Mouse (Mus musculus) lung, adult 2 months (tissue): ENCODE measurements around the gene Sf3a3. TPM values are rescaled to one million over a fixed set of nuclear protein-coding genes. Genes with fewer than 3 reads are reported as not detected.

Source experiments
- DNase-seq: peaks from one replicate; pipeline ENCODE4 v3.0.0; 2022
- H3K4me1 ChIP-seq: fragments of 200-500 bp; 2 replicates; pipeline ENCODE4 v1.6.1; 2011; ENCODE audit warnings: low read length; ENCODE audit not compliant: control insufficient read depth, insufficient read depth
- H3K4me3 ChIP-seq: fragments of 200-500 bp; replicated peaks from 2 replicates; pipeline ENCODE3; 2011; ENCODE audit warnings: low read depth, mild to moderate bottlenecking, control low read depth, low read length; ENCODE audit errors: extremely low read depth
- CTCF ChIP-seq: fragments of 200-500 bp; IDR thresholded peaks from 2 replicates; pipeline ENCODE4 v1.5.1; 2011; ENCODE audit warnings: mild to moderate bottlenecking, low read length, control low read depth; ENCODE audit not compliant: insufficient read depth
- POLR2A ChIP-seq: fragments of 200-500 bp; IDR thresholded peaks from 2 replicates; pipeline ENCODE4 v1.6.1; 2011; ENCODE audit warnings: low read depth, mild to moderate bottlenecking, control low read depth, low read length, borderline replicate concordance; ENCODE audit errors: extremely low read depth
- WGBS: fragments of 180-500 bp; shearing (Covaris S2); methylation state at CpG from one replicate; pipeline ENCODE4 v1.1.7; 2018; 5-methylcytosine and 5-hydroxymethylcytosine counted together
- polyA plus RNA-seq: library from polyadenylated mRNA; depleted of rRNA; stranded (reverse); fragments of >200 nt; gene quantifications from 2 replicates; pipeline ENCODE4 v1.2.3, GENCODE M21; 2012

The Sf3a3 gene
- polyA plus RNA-seq, 1 experiment, result 11.5 TPM

DNA sequence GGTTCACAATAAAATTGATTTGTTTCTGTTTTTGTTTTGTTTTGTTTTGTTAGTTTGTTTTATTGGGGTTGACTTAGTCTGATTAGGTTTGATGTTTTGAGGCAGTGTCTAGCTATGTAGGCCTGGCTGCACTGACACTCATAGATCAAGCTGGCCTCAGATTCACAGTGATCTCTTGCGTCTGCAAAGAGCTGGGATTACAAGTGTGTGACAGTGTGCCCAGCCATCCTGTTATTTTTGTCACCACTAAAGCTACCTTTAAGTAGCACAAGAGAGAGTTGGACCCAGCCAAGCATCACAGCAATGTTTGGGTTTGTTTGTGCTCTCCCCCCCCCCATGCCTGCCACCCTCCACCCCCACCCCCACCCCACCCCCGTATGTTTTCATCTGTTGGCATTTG, 20.0 kb upstream of the Sf3a3 start:
- DNase-seq, result no peak
- 86% methylated on average over 2 of the region's 2 CpGs for WGBS
- TF ChIP-seq POLR2A, result no peak
- TF ChIP-seq CTCF, result no peak
- peaks cover 3% of the 10 kb centered on the region for H3K4me1 ChIP-seq
- no peak overlapping the region for H3K4me3 ChIP-seq

DNA sequence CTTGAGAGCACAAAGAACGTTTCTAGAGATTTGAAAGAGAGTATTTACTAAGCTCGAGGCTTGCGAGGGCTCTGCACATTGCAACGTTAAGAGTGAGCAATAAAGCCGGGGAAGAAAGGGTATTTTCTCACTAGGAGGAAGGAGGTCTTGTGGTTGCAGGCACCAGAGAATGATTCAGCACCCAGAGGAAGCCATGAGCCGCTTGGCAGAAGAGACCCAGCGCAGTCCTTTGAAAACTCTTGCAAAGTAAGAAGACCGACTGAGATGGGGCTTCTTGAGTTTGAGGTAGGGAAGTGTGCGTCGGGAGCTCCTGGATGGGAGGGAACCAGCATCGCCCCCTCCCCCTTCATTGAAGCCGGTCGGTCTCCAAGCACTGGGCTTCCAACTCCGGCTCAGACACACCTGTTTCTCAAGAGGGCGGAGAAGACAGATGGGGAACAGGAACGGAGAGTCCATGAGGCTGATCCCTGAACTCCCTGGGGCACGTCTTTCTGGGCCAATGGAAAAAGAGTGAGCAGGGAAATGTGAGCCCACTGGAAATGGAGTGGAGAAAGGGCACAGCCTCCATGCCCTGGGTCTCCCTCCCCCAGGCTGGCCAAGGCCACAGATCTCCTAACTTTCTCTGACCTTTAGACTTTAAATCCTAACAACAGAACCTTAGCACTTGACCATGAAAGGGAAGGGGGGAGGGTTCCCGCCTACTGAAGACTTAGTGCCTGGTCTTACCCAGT, 18.6 kb upstream of the Sf3a3 start:
- no peak overlapping the region for H3K4me3 ChIP-seq
- WGBS, result 18% methylated on average over 18 of the region's 18 CpGs
- peaks cover 3% of the 10 kb centered on the region for H3K4me1 ChIP-seq
- TF ChIP-seq CTCF (no peak), POLR2A (no peak)
- no peak for DNase-seq

DNA sequence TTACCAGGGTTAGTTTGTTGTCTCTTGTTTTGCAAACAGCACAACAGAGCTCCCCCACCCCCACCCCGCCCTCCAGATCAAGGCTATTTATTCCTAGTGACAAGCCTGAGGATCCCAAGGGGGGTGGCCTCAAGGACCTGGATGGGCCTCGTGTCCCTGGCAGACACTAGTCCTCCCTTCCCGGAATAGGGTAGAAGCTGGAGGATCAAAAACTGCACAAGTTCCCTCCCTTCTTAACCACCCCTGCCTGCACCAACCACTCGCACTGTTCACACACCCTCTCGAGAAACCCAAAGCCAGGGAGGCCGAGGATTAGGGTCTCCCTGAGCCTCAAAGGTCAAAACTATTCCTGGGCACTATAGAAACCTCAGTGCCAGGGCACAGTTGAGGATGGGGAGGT, 14.8 kb upstream of the Sf3a3 start:
- Histone ChIP-seq H3K4me1 (peaks cover 19% of the 10 kb centered on the region), H3K4me3 (no peak overlapping the region)
- DNase-seq, result no peak
- 48% methylated on average over 6 of the region's 6 CpGs for WGBS
- TF ChIP-seq POLR2A (no peak), CTCF (no peak)

DNA sequence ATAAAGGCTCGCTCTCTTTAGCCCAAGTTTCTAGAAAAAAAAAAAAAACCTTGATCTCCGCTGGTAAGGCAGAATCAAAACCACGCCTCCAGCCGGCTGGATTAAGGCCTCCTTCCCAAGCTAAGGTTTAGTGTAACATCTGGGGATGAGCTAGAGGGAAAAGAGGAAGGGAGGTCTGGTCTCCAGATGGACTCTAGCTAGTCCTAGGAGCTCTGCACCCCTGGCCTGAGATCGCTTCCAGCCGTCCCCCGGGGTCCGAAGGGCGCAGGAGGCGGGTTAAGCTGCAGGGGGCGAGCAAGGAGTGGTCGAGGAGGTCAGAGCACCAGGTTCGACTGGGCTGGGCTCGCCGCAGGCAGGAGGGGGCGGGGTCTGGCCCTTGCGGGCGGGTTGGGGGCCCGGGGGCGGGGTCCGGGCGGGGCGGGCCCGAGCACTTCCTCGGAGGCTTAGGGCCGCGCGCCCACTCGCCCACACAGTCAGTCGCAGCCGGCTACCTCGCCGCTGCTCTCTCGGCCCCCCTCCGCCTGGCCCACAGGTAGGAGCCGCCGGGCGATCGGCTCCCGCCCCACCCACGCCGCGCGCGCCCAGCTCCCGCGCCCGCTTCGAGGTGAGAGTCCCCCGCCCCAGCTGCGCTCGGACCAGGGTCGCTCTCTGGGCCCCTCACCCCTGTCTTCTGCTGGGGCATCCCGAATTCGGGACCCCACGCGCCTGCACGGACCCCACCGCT, 14.2 kb upstream of the Sf3a3 start, which contains the start of gene Fhl3:
TSS of gene Fhl3 (plus strand) at position 454 of the 724 bp plus-strand sequence.
- H3K4me3 ChIP-seq, result peak within 1 kb of the TSS; percentile 60
- peak; percentile 36 for DNase-seq
- TF ChIP-seq POLR2A (no peak), CTCF (no peak)
- peaks cover 21% of the 10 kb centered on the region for H3K4me1 ChIP-seq
- 2% methylated on average over 52 of the region's 59 CpGs for WGBS

DNA sequence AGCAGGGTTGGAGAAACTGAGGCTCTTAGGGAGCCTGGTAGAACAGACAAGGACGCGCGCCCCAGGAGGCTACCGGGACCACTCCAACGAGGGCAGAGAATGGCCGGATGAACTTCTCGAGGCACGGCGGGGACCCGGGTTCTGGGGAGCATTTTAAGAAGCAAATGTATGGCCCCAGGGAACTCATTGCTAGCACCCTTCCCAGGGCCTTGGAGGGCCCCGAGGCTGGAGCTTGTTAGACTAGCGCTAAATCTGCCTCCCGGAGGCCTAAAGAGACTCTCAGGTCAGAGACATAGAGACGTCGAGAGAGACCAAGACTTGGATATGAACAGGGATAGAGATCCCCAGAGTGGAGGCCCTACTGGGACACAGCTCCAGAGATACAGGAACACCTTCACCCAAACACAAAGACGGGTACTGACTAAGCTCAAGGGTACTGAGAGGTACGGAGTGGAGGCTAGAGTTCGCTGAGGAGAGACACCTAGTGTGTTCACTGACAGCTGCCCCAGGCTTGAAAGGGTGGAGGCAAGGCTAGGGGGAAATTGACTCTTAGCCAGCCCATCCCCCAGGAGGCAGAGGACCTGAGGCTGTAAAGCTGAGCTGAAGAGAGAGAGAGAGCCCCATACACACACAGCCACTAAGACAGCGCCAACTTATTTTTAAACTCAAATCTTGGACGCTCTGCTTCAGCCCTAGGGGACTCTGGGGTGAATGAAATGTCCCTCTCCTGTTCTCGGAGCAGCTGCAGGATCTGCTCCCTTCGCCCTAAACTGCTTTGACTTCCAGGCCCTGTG, 13.3 kb upstream of the Sf3a3 start:
- 13% methylated on average over 22 of the region's 22 CpGs for WGBS
- Histone ChIP-seq H3K4me3 (peak overlapping the region; percentile 60), H3K4me1 (peaks cover 26% of the 10 kb centered on the region)
- TF ChIP-seq POLR2A (no peak), CTCF (no peak)
- DNase-seq, result peak; percentile 27

DNA sequence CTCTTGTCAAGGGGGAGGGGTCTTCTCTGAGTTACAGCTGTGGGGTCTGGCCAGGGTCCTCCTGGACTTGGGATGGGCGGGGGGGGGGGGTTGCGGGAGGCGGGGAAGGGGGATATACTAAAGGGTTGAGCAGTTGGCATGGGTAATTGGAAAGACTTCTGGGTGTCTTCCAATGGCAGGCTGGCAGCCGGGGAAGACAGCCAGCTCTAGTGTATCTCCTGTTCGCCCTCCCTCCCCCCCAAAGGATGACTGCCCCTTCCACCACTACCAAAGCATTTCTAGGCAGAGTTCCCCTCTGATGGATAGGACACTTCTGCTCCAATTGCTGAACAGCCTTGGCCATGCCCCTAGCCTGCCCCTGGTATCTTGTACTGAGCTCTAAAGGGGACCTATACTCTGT, 12.7 kb upstream of the Sf3a3 start:
- no peak for DNase-seq
- WGBS, result 47% methylated on average over 5 of the region's 5 CpGs

DNA sequence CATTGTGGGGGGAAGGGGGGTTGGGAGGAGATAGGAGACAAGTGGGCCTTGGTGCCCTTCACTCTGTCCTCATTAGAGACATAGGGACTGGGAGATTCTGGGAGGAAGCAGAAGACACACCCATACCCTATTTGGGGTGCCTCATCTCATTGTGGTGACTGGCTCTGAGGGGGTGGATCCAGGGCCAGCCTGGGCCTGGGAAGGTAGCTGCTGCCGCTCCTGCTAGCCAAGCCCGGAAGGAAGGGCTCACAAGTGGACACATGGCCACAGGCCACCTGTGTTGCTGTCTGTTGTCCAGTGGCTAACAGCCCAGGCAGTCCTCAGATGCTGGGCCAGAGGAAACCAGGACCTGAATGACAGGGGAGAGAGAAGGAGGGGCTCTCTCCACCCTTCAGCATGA, 11.2 kb upstream of the Sf3a3 start:
- no peak for DNase-seq
- H3K4me1 ChIP-seq, result peaks cover 27% of the 10 kb centered on the region
- WGBS, result 29% methylated on average over 2 of the region's 2 CpGs
- H3K4me3 ChIP-seq, result no peak overlapping the region
- TF ChIP-seq POLR2A (no peak), CTCF (no peak)

More for the DNA sequence above, 12.7 kb upstream of the Sf3a3 start:
- peaks cover 26% of the 10 kb centered on the region for H3K4me1 ChIP-seq
- TF ChIP-seq CTCF (no peak), POLR2A (no peak)
- H3K4me3 ChIP-seq, result no peak overlapping the region

DNA sequence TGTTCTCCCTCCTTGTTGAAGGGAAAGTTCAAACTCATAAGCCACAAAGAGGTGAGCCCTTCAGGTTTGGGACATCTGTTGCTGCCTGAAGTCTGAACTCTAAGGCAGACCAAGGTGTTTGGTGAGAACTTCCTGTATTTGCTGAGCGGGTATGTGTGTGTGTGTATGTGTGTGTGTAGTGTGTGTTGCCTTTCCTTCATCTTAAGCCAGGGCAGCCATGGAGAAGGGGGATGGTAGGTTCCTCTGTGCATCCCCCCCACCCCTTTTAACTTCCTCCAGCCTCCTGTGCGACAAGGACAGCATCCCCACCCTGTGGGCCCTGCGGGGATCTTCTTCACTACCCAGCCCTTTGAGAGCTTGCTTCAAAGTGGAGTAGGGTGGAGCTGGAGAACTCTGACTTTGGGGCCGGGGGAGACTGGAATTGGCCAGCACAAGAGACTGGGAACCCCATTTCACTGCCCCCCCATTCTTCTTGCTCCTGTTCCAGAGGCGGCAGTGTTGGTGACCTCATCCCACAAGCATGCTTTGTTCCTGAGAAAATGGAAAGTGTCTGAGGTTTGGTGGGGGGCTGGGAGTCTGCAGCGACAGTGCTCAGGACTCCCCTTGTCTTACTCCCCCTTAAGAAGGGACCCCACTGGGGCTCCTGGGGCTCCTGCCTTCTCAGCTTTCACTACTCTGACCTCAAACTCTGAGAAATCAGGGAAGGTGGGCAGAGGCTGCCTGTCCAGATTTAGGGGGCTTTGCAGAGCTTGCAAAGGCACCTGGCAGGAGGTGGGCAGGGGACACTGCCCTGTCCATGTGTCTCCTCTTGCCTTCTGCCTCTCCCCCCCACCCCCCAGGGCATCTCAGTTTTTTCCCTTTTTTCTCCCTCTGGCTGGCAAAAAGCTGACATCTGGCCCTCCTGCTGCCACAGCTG, 10.4 kb upstream of the Sf3a3 start:
- DNase-seq, result no peak
- Histone ChIP-seq H3K4me3 (no peak overlapping the region), H3K4me1 (peaks cover 31% of the 10 kb centered on the region)
- no peak for TF ChIP-seq POLR2A
- no peak for TF ChIP-seq CTCF
- 13% methylated on average over 6 of the region's 6 CpGs for WGBS

DNA sequence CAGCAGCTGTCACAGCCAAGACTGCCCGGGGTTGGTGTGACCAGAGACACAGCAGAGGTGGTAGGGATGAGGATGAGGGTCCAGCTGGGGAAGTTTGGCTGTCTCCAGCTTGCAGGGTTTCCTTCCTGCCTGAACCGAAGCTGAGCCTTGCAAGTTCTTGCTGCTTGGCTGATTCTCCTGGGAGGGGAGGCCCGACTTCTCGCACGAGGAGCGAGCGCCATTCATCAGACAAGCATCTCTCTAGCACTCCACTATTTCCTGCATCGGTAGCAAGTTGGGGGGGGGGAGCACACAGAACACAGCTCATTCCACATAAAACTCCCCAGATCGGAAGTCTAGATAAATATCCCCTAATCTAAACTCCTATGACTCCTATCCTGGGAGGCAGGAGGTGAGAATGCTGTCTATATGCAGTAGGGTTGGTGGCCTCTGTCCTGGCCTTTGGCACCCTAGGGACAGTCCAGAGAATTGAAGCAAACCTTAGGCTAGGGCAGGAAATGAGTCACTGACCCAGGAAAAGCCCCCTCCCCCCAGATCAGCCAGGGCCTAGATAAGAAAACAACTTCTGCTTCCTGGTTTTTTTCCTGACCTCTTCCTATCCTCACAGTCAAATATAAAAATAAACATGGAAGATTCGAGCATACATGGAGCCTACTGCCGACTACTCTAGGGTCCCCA, 9.6 kb upstream of the Sf3a3 start:
- Histone ChIP-seq H3K4me3 (no peak overlapping the region), H3K4me1 (peaks cover 38% of the 10 kb centered on the region)
- DNase-seq, result no peak
- TF ChIP-seq CTCF (no peak), POLR2A (peak; percentile 8; the same call in 1 of the 2 replicates)
- 14% methylated on average over 11 of the region's 11 CpGs for WGBS
